9 mouse cellular contexts compared by ENCODE assay signal in the genomic region with DNA sequence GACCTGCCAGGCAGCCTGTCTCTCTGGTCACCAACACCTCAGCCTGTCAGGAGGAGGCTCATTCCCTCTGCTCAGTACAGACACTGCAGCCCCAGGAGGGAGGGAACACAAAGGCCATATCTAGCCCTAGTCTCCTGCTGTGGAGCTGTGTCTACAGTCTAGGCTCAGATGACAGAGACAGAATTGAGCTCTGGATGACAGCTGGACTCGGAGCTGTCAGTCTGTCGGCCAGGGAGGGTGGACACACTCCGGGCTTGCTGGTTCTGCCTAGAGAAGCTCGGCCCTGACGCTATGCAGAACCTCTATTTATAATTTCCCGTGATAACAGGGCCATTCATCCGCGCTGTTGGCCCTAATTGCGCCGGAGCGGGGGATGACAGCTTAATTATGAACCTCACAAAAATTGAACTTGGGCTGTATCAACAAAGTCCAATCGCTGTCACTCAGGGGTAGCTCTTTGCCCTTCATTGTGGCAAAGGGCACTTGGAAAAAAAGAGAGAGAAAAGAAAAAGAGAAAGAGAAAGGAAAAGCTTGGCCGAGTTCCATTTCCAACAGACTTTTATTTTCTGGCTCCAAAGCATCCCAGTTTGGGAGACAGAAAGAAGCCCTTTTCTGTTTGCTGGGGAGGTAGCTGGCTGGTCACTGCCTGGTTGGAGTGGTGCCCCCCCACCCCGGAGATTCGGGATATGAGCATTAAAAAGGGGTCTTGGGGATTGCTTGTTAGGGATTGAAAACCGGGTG. TPM values are rescaled to one million over a fixed set of nuclear protein-coding genes. Genes with fewer than 3 reads are reported as not detected.
A peak's percentile ranks its signal among the peaks of the same experiment; 100 is the strongest.
DNase-seq lines count a peak whose midpoint lies in the region; ATAC-seq and TF ChIP-seq lines count a peak whose summit lies in the region.
"Had no signal": no experiment of that assay in that cellular context is flagged by ENCODE, and none has a peak within 500 bp of the region (broad histone marks: within the 10 kb centered on the region; RNA-seq: fewer than 3 reads in every experiment).

No protein-coding gene starts in this region.

- H3K27me3 ChIP-seq in limb, embryonic 11.5 days (ENCODE audit: control insufficient read depth, insufficient read depth, low read length) = no peaks in the 10 kb centered on the region

- H3K9ac ChIP-seq in limb, embryonic 11.5 days (ENCODE audit: low read length) = no peak overlapping the region; the same call in 1 of the 2 replicates
- H3K9ac ChIP-seq: limb, embryonic 12.5 days had no signal

- no peak for TF ChIP-seq CTCF in gastrocnemius, adult 2 months (IDR thresholded peaks at IDR 0.05)
- TF ChIP-seq CTCF in cortical plate, adult 2 months (IDR thresholded peaks at IDR 0.05; ENCODE audit: extremely low read depth, insufficient read depth, low read length) = no peak

- intact Hi-C loops in gastrocnemius, adult 2 months (cut with DNase I) = no loop called here
- intact Hi-C loops in heart, postnatal 14 days (cut with DNase I) = no loop called here

- no peak for TF ChIP-seq POLR2A in cortical plate, adult 2 months (IDR thresholded peaks at IDR 0.05; ENCODE audit: extremely low read depth, insufficient read depth, low read length)

- peaks cover 13% of the 10 kb centered on the region for H3K4me1 ChIP-seq in cortical plate, adult 2 months (ENCODE audit: control insufficient read depth, insufficient read depth, low read length)
- H3K4me1 ChIP-seq in limb, embryonic 11.5 days (ENCODE audit: control insufficient read depth, insufficient read depth, low read length) = peaks cover 8% of the 10 kb centered on the region; the same call in 1 of the 2 replicates

- peak overlapping the region; percentile 4; the same call in 1 of the 2 replicates for H3K27ac ChIP-seq in gastrocnemius, adult 2 months
- peak overlapping the region; percentile 17; the same call in 1 of the 2 replicates for H3K27ac ChIP-seq in cortical plate, adult 2 months (ENCODE audit: insufficient read depth, low read length)
- H3K27ac ChIP-seq in limb, embryonic 11.5 days (replicated peaks; ENCODE audit: low read depth, low read length) = no peak overlapping the region

- DNase-seq in gastrocnemius, adult 2 months = no peak
- DNase-seq in gastrocnemius, postnatal 4 days (ENCODE audit: low spot score in 2 of 2) = no peak
- peak; percentile 42 to 48 for DNase-seq in heart, postnatal 14 days
- DNase-seq in limb, embryonic 11.5 days (ENCODE audit: low spot score) = no peak
- no peak for DNase-seq in right cerebral cortex, postnatal 14 days
- no peak for DNase-seq in thymus, postnatal 10 days (ENCODE audit: low spot score in 2 of 2)
- no peak for DNase-seq in gastrocnemius, postnatal 25 days

- no peaks in the 10 kb centered on the region for H3K36me3 ChIP-seq in limb, embryonic 11.5 days (ENCODE audit: control insufficient read depth, insufficient read depth, low read length)
- H3K36me3 ChIP-seq: limb, embryonic 12.5 days had no signal

- H3K9me3 ChIP-seq in limb, embryonic 11.5 days (ENCODE audit: control insufficient read depth, low read length) = no peaks in the 10 kb centered on the region
- H3K9me3 ChIP-seq: limb, embryonic 12.5 days had no signal

- H3K4me2 ChIP-seq in limb, embryonic 11.5 days (ENCODE audit: low read depth, severe bottlenecking) = no peak overlapping the region
- H3K4me2 ChIP-seq: limb, embryonic 12.5 days had no signal

- 57% methylated on average over 16 of the region's 16 CpGs for WGBS in limb, embryonic 11.5 days

- ATAC-seq in limb, embryonic 11.5 days (ENCODE audit: insufficient number of reproducible peaks, low FRiP score, low TSS enrichment, low read depth) = 0 out of 2 replicates have a peak, but pooled peaks have one; percentile 51

- H3K4me3 ChIP-seq in gastrocnemius, adult 2 months = peak overlapping the region; percentile 52
- H3K4me3 ChIP-seq in cortical plate, adult 2 months (ENCODE audit: insufficient read depth, low read length) = no peak overlapping the region
- no peak overlapping the region for H3K4me3 ChIP-seq in limb, embryonic 11.5 days (ENCODE audit: low read depth, low read length)
- H3K4me3 ChIP-seq: limb, embryonic 12.5 days had no signal

RNA-seq across cellular contexts. Expression of gene Kifc5b, which starts 24.1 kb away (rescaled TPM):
- under 1 TPM; 0.18 to 0.64 TPM for total RNA-seq in gastrocnemius, adult 2 months (2021)
- total RNA-seq in gastrocnemius, postnatal 4 days (2021) = 1 to 10 TPM; 6.1 to 8.5 TPM
- 3.9 TPM in 2 replicates for polyA plus RNA-seq in cortical plate, adult 2 months (2012; rRNA removed)
- 1 to 10 TPM; 1.3 to 2.6 TPM for total RNA-seq in heart, postnatal 14 days (2021)
- 7.3 and 9.8 TPM in 2 replicates for polyA plus RNA-seq in limb, embryonic 11.5 days (2014; fragmentation: Nextera tagmentation; extraction: Ambion mirVana)
- total RNA-seq in gastrocnemius, postnatal 25 days (2021) = under 1 TPM; 0.31 to 0.56 TPM

RNA-seq across cellular contexts. Expression of gene Phf1, which starts 40.0 kb away (rescaled TPM):
- total RNA-seq in gastrocnemius, adult 2 months (2021) = 10 to 100 TPM in 1 of 2 experiments, 1 to 10 TPM in 1; 9.2 to 10.7 TPM
- total RNA-seq in gastrocnemius, postnatal 4 days (2021) = 10 to 100 TPM in 1 of 2 experiments, 1 to 10 TPM in 1; 9.6 to 10.9 TPM
- 47.7 and 48.1 TPM in 2 replicates for polyA plus RNA-seq in cortical plate, adult 2 months (2012; rRNA removed)
- 10 to 100 TPM in 1 of 2 experiments, 1 to 10 TPM in 1; 10.0 to 10.6 TPM for total RNA-seq in heart, postnatal 14 days (2021)
- polyA plus RNA-seq in limb, embryonic 11.5 days (2014; fragmentation: Nextera tagmentation; extraction: Ambion mirVana) = 4.7 and 5.0 TPM in 2 replicates
- total RNA-seq in gastrocnemius, postnatal 25 days (2021) = 1 to 10 TPM; 5.1 to 5.9 TPM

RNA-seq across cellular contexts. Expression of gene Cuta, which starts 46.6 kb away (rescaled TPM):
- 100 to 1,000 TPM in 1 of 2 experiments, 10 to 100 TPM in 1; 93.8 to 104 TPM for total RNA-seq in gastrocnemius, adult 2 months (2021)
- 10 to 100 TPM; 90.4 to 92.8 TPM for total RNA-seq in gastrocnemius, postnatal 4 days (2021)
- polyA plus RNA-seq in cortical plate, adult 2 months (2012; rRNA removed) = 136 and 139 TPM in 2 replicates
- total RNA-seq in heart, postnatal 14 days (2021) = 10 to 100 TPM; 91.1 to 91.8 TPM
- 164 and 170 TPM in 2 replicates for polyA plus RNA-seq in limb, embryonic 11.5 days (2014; fragmentation: Nextera tagmentation; extraction: Ambion mirVana)
- total RNA-seq in gastrocnemius, postnatal 25 days (2021) = 10 to 100 TPM; 83.7 to 87.0 TPM

RNA-seq across cellular contexts. Expression of gene Nkx2-5, which starts 48.0 kb away (rescaled TPM):
- total RNA-seq in gastrocnemius, adult 2 months (2021) = not detected
- total RNA-seq in gastrocnemius, postnatal 4 days (2021) = not detected
- not detected in 2 replicates for polyA plus RNA-seq in cortical plate, adult 2 months (2012; rRNA removed)
- total RNA-seq in heart, postnatal 14 days (2021) = 10 to 100 TPM; 78.9 to 80.4 TPM
- polyA plus RNA-seq in limb, embryonic 11.5 days (2014; fragmentation: Nextera tagmentation; extraction: Ambion mirVana) = 0.16 TPM in 1 of 2 replicates, not detected in the other
- total RNA-seq in gastrocnemius, postnatal 25 days (2021) = not detected
- polyA plus RNA-seq: limb, embryonic 12.5 days had no signal

RNA-seq across cellular contexts. Expression of gene Syngap1, which starts 48.2 kb away (rescaled TPM):
- 1 to 10 TPM; 3.0 to 3.5 TPM for total RNA-seq in gastrocnemius, adult 2 months (2021)
- 10 to 100 TPM; 20.8 to 23.8 TPM for total RNA-seq in gastrocnemius, postnatal 4 days (2021)
- 185 and 195 TPM in 2 replicates for polyA plus RNA-seq in cortical plate, adult 2 months (2012; rRNA removed)
- total RNA-seq in heart, postnatal 14 days (2021) = 1 to 10 TPM; 7.3 to 7.7 TPM
- polyA plus RNA-seq in limb, embryonic 11.5 days (2014; fragmentation: Nextera tagmentation; extraction: Ambion mirVana) = 3.1 and 3.5 TPM in 2 replicates
- total RNA-seq in gastrocnemius, postnatal 25 days (2021) = 1 to 10 TPM; 2.7 to 4.7 TPM

Comparison
In these comparisons a context has a peak if more than half of its experiments do, and no peak if none do; other contexts are left out.
1. DNase-seq: peak in heart, postnatal 14 days (2 of 2); none in gastrocnemius, adult 2 months (single experiment), gastrocnemius, postnatal 4 days (0 of 2), limb, embryonic 11.5 days (single experiment), right cerebral cortex, postnatal 14 days (single experiment), thymus, postnatal 10 days (0 of 2) and gastrocnemius, postnatal 25 days (single experiment).